ENCODE assay signal across 19 mouse cellular contexts in the genomic region with DNA sequence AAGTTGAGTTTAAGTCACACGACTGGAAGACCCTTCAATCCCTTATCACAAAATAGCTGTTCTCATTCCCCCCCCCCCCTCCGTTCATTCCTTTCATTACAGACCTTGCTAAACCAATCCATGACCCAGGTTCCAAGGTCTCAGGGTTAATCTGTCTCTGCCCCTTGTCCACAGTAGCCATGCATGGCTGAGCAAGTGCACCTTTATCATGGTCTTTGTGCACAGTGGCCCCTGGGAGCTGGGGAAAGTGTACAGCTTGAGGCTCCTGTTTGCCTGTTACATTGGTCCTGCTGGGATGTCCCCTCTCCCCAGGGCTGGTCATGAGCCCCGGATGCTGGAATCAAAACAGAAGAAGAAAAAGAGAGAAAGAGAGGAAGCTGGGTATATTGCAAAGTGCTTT.
DNase-seq lines count a peak whose midpoint lies in the region; ATAC-seq lines count a peak whose summit lies in the region.
"Had no signal": no experiment of that assay in that cellular context is flagged by ENCODE, and none has a peak within 500 bp of the region (broad histone marks: within the 10 kb centered on the region; RNA-seq: fewer than 3 reads in every experiment).

No protein-coding gene starts in this region.

- WGBS in hindbrain, embryonic 15.5 days = 69% methylated on average over 3 of the region's 3 CpGs
- 79% methylated on average over 3 of the region's 3 CpGs for WGBS in hindbrain, embryonic 14.5 days
- 47% methylated on average over 3 of the region's 3 CpGs for WGBS in midbrain, embryonic 10.5 days
- WGBS in midbrain, embryonic 16.5 days = 26% methylated on average over 3 of the region's 3 CpGs

- no peaks in the 10 kb centered on the region for H3K9me3 ChIP-seq in hindbrain, embryonic 15.5 days
- no peaks in the 10 kb centered on the region for H3K9me3 ChIP-seq in hindbrain, embryonic 14.5 days (ENCODE audit: control insufficient read depth, low read length)
- H3K9me3 ChIP-seq in midbrain, embryonic 10.5 days (replicated peaks) = no peaks in the 10 kb centered on the region
- H3K9me3 ChIP-seq in midbrain, embryonic 16.5 days (replicated peaks; ENCODE audit: control insufficient read depth, low read length, poor library complexity, severe bottlenecking) = no peaks in the 10 kb centered on the region
- H3K9me3 ChIP-seq: forebrain, embryonic 10.5 days; hindbrain, embryonic 10.5 days; limb, embryonic 13.5 days; liver, embryonic 12.5 days; midbrain, embryonic 12.5 days had no signal

- H3K4me3 ChIP-seq in hindbrain, embryonic 15.5 days = no peak overlapping the region
- no peak overlapping the region for H3K4me3 ChIP-seq in hindbrain, embryonic 14.5 days (replicated peaks; ENCODE audit: low read length)
- no peak overlapping the region for H3K4me3 ChIP-seq in midbrain, embryonic 10.5 days
- no peak overlapping the region for H3K4me3 ChIP-seq in midbrain, embryonic 16.5 days (ENCODE audit: low read depth, low read length)
- H3K4me3 ChIP-seq: forebrain, embryonic 10.5 days; hindbrain, embryonic 10.5 days; limb, embryonic 13.5 days; liver, embryonic 12.5 days; midbrain, embryonic 12.5 days had no signal

- intact Hi-C loops in heart, postnatal 14 days (cut with DNase I) = loop anchor here (5.0 kb wide), 1 partner anchor 38 kb away; no protein-coding TSS in a partner anchor

- H3K4me1 ChIP-seq in hindbrain, embryonic 15.5 days (replicated peaks) = peaks cover 25% of the 10 kb centered on the region
- H3K4me1 ChIP-seq in hindbrain, embryonic 14.5 days (replicated peaks; ENCODE audit: control insufficient read depth, insufficient read depth, low read length) = peaks cover 33% of the 10 kb centered on the region
- H3K4me1 ChIP-seq in midbrain, embryonic 10.5 days = peaks cover 34% of the 10 kb centered on the region
- peaks cover 12% of the 10 kb centered on the region for H3K4me1 ChIP-seq in midbrain, embryonic 16.5 days (ENCODE audit: control insufficient read depth, insufficient read depth, low read length)

- H3K27ac ChIP-seq in hindbrain, embryonic 15.5 days (replicated peaks) = 0 out of 2 replicates have a peak overlapping the region, but pooled peaks have one; percentile 35
- H3K27ac ChIP-seq in hindbrain, embryonic 14.5 days = no peak overlapping the region
- H3K27ac ChIP-seq in midbrain, embryonic 10.5 days (replicated peaks) = 0 out of 2 replicates have a peak overlapping the region, but pooled peaks have one; percentile 3
- H3K27ac ChIP-seq in midbrain, embryonic 16.5 days (ENCODE audit: low read length) = no peak overlapping the region
- H3K27ac ChIP-seq: forebrain, embryonic 10.5 days; hindbrain, embryonic 10.5 days; limb, embryonic 13.5 days; liver, embryonic 12.5 days; midbrain, embryonic 12.5 days had no signal

- H3K36me3 ChIP-seq in hindbrain, embryonic 15.5 days = no peaks in the 10 kb centered on the region
- H3K36me3 ChIP-seq in hindbrain, embryonic 14.5 days (replicated peaks; ENCODE audit: control insufficient read depth, insufficient read depth) = no peaks in the 10 kb centered on the region
- H3K36me3 ChIP-seq in midbrain, embryonic 10.5 days = no peaks in the 10 kb centered on the region
- H3K36me3 ChIP-seq in midbrain, embryonic 16.5 days (ENCODE audit: control insufficient read depth, insufficient read depth, low read length) = no peaks in the 10 kb centered on the region
- H3K36me3 ChIP-seq: forebrain, embryonic 10.5 days; hindbrain, embryonic 10.5 days; limb, embryonic 13.5 days; liver, embryonic 12.5 days; midbrain, embryonic 12.5 days had no signal

- DNase-seq in heart, adult 11 months = peak; percentile 56
- no peak for DNase-seq in heart, postnatal 14 days
- no peak for DNase-seq in hindbrain, embryonic 14.5 days (ENCODE audit: low spot score)
- DNase-seq in midbrain, embryonic 10.5 days (ENCODE audit: low spot score) = no peak
- DNase-seq in kidney, postnatal 36 days = peak; percentile 47 to 49
- no peak for DNase-seq in testis, postnatal 10 days (ENCODE audit: low spot score)
- DNase-seq: gastrocnemius, postnatal 25 days; lung, adult 18-20 months; lung, postnatal 10 days; thymus, postnatal 25 days had no signal

- H3K27me3 ChIP-seq in hindbrain, embryonic 15.5 days = no peaks in the 10 kb centered on the region
- no peaks in the 10 kb centered on the region for H3K27me3 ChIP-seq in hindbrain, embryonic 14.5 days (ENCODE audit: control insufficient read depth, insufficient read depth, low read length)
- no peaks in the 10 kb centered on the region for H3K27me3 ChIP-seq in midbrain, embryonic 10.5 days (ENCODE audit: low read depth, poor library complexity, severe bottlenecking)
- H3K27me3 ChIP-seq in midbrain, embryonic 16.5 days (ENCODE audit: control insufficient read depth, insufficient read depth, low read depth, low read length) = no peaks in the 10 kb centered on the region
- H3K27me3 ChIP-seq: liver, embryonic 12.5 days had no signal

- no peak for ATAC-seq in hindbrain, embryonic 15.5 days (ENCODE audit: low FRiP score, low read depth)
- ATAC-seq in hindbrain, embryonic 14.5 days (ENCODE audit: low FRiP score) = no peak
- no peak for ATAC-seq in midbrain, embryonic 16.5 days
- ATAC-seq: CD4-positive, CD25-positive, alpha-beta regulatory T cell, adult 4 months; intestine, postnatal 0 days; liver, embryonic 12.5 days had no signal

- H3K4me2 ChIP-seq in hindbrain, embryonic 15.5 days = no peak overlapping the region
- no peak overlapping the region for H3K4me2 ChIP-seq in hindbrain, embryonic 14.5 days (replicated peaks)
- H3K4me2 ChIP-seq in midbrain, embryonic 16.5 days (ENCODE audit: low read length) = no peak overlapping the region
- H3K4me2 ChIP-seq: limb, embryonic 13.5 days; liver, embryonic 12.5 days; midbrain, embryonic 12.5 days had no signal

- H3K9ac ChIP-seq in hindbrain, embryonic 15.5 days = no peak overlapping the region
- H3K9ac ChIP-seq in hindbrain, embryonic 14.5 days = no peak overlapping the region
- no peak overlapping the region for H3K9ac ChIP-seq in midbrain, embryonic 16.5 days (ENCODE audit: low read depth, low read length)
- H3K9ac ChIP-seq: limb, embryonic 13.5 days; liver, embryonic 12.5 days; midbrain, embryonic 12.5 days had no signal

Comparison
In these comparisons a context has a peak if more than half of its experiments do, and no peak if none do; other contexts are left out.
1. DNase-seq: peak in heart, adult 11 months (single experiment) and kidney, postnatal 36 days (2 of 2); none in heart, postnatal 14 days (0 of 2), hindbrain, embryonic 14.5 days (single experiment), midbrain, embryonic 10.5 days (single experiment) and testis, postnatal 10 days (single experiment).
2. H3K27ac ChIP-seq: peak in hindbrain, embryonic 15.5 days (single experiment) and midbrain, embryonic 10.5 days (single experiment); none in hindbrain, embryonic 14.5 days (single experiment) and midbrain, embryonic 16.5 days (single experiment).